ENCODE assay signal across 9 mouse cellular contexts in the genomic region with DNA sequence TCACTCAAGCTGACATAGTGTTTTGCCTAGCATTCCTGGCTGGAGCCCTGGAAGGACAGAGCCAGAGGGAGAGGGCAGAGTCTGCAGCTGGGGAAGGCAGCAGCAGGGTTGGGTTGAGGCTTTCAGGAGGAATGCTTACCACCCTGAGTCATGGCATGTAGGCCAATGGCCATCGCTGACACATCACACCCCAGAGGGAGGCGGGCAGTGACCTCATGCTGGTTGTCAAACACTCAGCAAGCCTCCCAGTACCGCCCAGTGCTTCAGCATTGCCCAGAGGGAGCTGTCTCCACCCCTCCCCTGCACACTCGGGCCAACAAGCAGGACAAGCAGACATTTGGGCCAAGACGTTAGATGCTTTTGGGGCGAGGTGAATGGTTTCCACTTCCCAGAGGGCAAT. TPM values are rescaled to one million over a fixed set of nuclear protein-coding genes. Genes with fewer than 3 reads are reported as not detected.
DNase-seq lines count a peak whose midpoint lies in the region; ATAC-seq lines count a peak whose summit lies in the region.
"Had no signal": no experiment of that assay in that cellular context is flagged by ENCODE, and none has a peak within 500 bp of the region (broad histone marks: within the 10 kb centered on the region; RNA-seq: fewer than 3 reads in every experiment).

No protein-coding gene starts in this region.

- peaks cover 41% of the 10 kb centered on the region for H3K27me3 ChIP-seq in megakaryocyte, embryonic 14.5 days (replicated peaks)
- H3K27me3 ChIP-seq in heart, embryonic 15.5 days: no peaks in the 10 kb centered on the region
- no peaks in the 10 kb centered on the region for H3K27me3 ChIP-seq in limb, embryonic 13.5 days
- H3K27me3 ChIP-seq: embryonic facial prominence, embryonic 13.5 days had no signal

- no peaks in the 10 kb centered on the region for H3K36me3 ChIP-seq in megakaryocyte, embryonic 14.5 days (replicated peaks; ENCODE audit: low read length)
- no peaks in the 10 kb centered on the region for H3K36me3 ChIP-seq in heart, embryonic 15.5 days
- no peaks in the 10 kb centered on the region for H3K36me3 ChIP-seq in limb, embryonic 13.5 days
- H3K36me3 ChIP-seq: embryonic facial prominence, embryonic 13.5 days had no signal

- DNase-seq in urinary bladder, postnatal 14 days (ENCODE audit: low spot score): peak; percentile 89
- DNase-seq in cerebellum, adult 9-10 months: no peak
- DNase-seq in yolk sac, embryonic 10.5 days (ENCODE audit: low spot score): no peak

- ATAC-seq in megakaryocyte, adult 5-6 weeks (ENCODE audit: poor library complexity, severe bottlenecking): no peak
- ATAC-seq in heart, embryonic 15.5 days (replicated peaks; ENCODE audit: insufficient number of reproducible peaks, insufficient read depth, low FRiP score, low read depth): peak; percentile 79
- ATAC-seq in limb, embryonic 13.5 days (ENCODE audit: low FRiP score, low read depth): peak; percentile 17; the same call in 1 of the 2 replicates
- no peak for ATAC-seq in CD4-positive, CD25-positive, alpha-beta regulatory T cell, adult 4 months

- peaks cover 7% of the 10 kb centered on the region; the same call in 1 of the 2 replicates for H3K4me1 ChIP-seq in megakaryocyte, embryonic 14.5 days
- peaks cover 9% of the 10 kb centered on the region for H3K4me1 ChIP-seq in heart, embryonic 15.5 days (replicated peaks)
- peaks cover 30% of the 10 kb centered on the region for H3K4me1 ChIP-seq in limb, embryonic 13.5 days

- H3K9me3 ChIP-seq in megakaryocyte, embryonic 14.5 days: no peaks in the 10 kb centered on the region
- no peaks in the 10 kb centered on the region for H3K9me3 ChIP-seq in heart, embryonic 15.5 days (replicated peaks)
- no peaks in the 10 kb centered on the region for H3K9me3 ChIP-seq in limb, embryonic 13.5 days
- H3K9me3 ChIP-seq: embryonic facial prominence, embryonic 13.5 days had no signal

- 11% methylated on average over 6 of the region's 6 CpGs for WGBS in heart, embryonic 15.5 days
- 24% methylated on average over 6 of the region's 6 CpGs for WGBS in limb, embryonic 13.5 days

- no peak overlapping the region for H3K4me2 ChIP-seq in heart, embryonic 15.5 days
- H3K4me2 ChIP-seq in limb, embryonic 13.5 days (replicated peaks): no peak overlapping the region
- H3K4me2 ChIP-seq: embryonic facial prominence, embryonic 13.5 days had no signal

- no peak overlapping the region for H3K27ac ChIP-seq in heart, embryonic 15.5 days
- H3K27ac ChIP-seq in limb, embryonic 13.5 days: peak overlapping the region; percentile 55
- H3K27ac ChIP-seq: embryonic facial prominence, embryonic 13.5 days had no signal

- peak overlapping the region; percentile 11 for H3K4me3 ChIP-seq in megakaryocyte, embryonic 14.5 days (replicated peaks)
- no peak overlapping the region for H3K4me3 ChIP-seq in heart, embryonic 15.5 days
- no peak overlapping the region for H3K4me3 ChIP-seq in limb, embryonic 13.5 days
- H3K4me3 ChIP-seq: embryonic facial prominence, embryonic 13.5 days had no signal

- no peak overlapping the region for H3K9ac ChIP-seq in heart, embryonic 15.5 days
- H3K9ac ChIP-seq in limb, embryonic 13.5 days: no peak overlapping the region
- H3K9ac ChIP-seq: embryonic facial prominence, embryonic 13.5 days had no signal

RNA-seq across cellular contexts. Expression of a gene that starts 46.5 kb away (rescaled TPM):
- 3.9 and 8.0 TPM in 2 replicates for polyA plus RNA-seq in megakaryocyte, embryonic 14.5 days (2012; ENCODE audit: insufficient read depth, low replicate concordance)
- total RNA-seq in megakaryocyte, adult 5-6 weeks (2015): 1.7 and 2.3 TPM in 2 replicates
- total RNA-seq in megakaryocyte, adult 5-6 weeks (2017): 1.1 and 1.7 TPM in 2 replicates
- 5.1 and 6.0 TPM in 2 replicates for polyA plus RNA-seq in heart, embryonic 15.5 days (2015; fragmentation: Nextera tagmentation; extraction: Ambion mirVana)
- polyA plus RNA-seq in limb, embryonic 13.5 days (2015; fragmentation: Nextera tagmentation; extraction: Ambion mirVana): 14.4 and 15.5 TPM in 2 replicates
- 1 to 10 TPM; 4.6 to 5.7 TPM for polyA plus RNA-seq in CD4-positive, CD25-positive, alpha-beta regulatory T cell, adult 4 months (2017; shearing (Covaris generic))

Comparison
In these comparisons a context has a peak if more than half of its experiments do, and no peak if none do; other contexts are left out.
1. ATAC-seq: peak in heart, embryonic 15.5 days (single experiment) and limb, embryonic 13.5 days (single experiment); none in megakaryocyte, adult 5-6 weeks (single experiment) and CD4-positive, CD25-positive, alpha-beta regulatory T cell, adult 4 months (single experiment).